Mouse (Mus musculus) c-Kit-negative CD71-positive TER-119-positive erythroid progenitor cells, embryonic 14.5 days (primary cell): Measurements from ENCODE around the gene Kctd10.

ENCODE experiments used
- DNase-seq: peaks from one replicate; pipeline ENCODE4 v3.0.0-alpha.2; 2013; ENCODE audit warnings: low read depth, low spot score

Kctd10 gene

GRCm38 (mm10) chr5:114380209-114381012 lies at the start of gene Kctd10, which contains the start of gene Ube3b:
Gene Kctd10 (minus strand): TSS chr5:114380508.
Gene Ube3b (plus strand): TSS chr5:114380607.
- DNase-seq = peak; percentile 87

GRCm38 (mm10) chr5:114429781-114430180 lies 49.5 kb upstream of the Kctd10 start:
- DNase-seq = no peak

- no peak for DNase-seq
These were observed 48.3 kb upstream of the Kctd10 start for GRCm38 (mm10) chr5:114428621-114429020.

DNA sequence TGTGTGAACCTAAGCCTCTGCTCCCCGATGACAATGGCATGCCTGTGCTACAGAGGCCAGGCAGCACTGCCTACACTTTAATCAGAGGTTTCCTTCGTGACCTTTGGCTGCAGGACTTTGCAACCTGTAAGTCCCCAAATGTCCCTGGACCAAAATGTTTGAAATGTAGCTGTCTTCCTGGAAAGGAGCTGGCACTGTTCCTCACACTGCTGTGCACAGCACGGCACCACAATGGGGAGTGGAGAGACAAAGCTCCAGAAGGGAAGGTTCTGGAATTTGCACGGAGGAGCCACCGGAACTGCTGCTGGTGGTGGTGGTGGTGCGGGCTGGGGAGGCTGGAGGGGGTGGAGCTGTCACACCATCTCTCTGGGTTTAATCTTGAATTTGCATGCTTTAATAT lies 46.4 kb upstream of the Kctd10 start:
- DNase-seq = no peak

- DNase-seq = no peak
These were observed 43.7 kb upstream of the Kctd10 start for GRCm38 (mm10) chr5:114423961-114424360.

GRCm38 (mm10) chr5:114422591-114422990 lies 42.3 kb upstream of the Kctd10 start:
- no peak for DNase-seq

DNA sequence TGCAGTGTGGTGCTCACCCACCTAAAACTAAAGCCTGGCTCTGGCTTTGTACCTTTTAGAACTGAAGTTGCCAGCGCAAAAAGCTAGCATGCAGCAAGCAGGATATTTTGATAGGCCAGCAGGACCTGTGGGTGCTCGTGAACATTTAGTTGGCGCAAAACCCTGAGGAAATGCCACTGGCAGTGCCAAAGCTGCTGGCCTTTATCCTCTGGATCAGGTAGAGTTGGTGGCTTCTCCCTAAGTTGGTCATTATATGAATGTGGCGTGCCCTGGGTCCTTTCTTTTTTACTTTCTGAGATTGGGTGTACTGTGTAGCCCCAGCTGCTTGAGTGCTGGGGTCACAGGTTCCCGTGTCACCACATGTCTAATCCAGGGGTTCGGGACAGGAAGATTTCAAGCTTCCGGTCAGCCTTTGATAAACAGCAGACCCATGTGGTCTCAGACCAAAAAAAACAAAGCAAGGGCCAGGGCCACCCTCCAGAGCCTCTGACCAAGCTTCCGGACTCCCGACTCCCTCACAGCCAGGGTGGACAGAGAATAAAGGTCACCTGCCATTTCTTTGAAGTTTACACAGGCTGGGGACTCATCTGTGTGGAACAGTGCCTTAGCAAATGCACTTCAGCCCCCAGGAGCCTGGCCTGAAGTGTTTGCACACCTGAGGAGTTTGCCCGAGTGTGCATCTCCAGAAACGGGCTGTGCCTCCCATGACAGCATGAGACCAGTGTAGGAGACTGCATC lies 41.4 kb upstream of the Kctd10 start:
- no peak for DNase-seq

- DNase-seq = no peak
These were observed 38.2 kb upstream of the Kctd10 start for GRCm38 (mm10) chr5:114418541-114418940.

DNA sequence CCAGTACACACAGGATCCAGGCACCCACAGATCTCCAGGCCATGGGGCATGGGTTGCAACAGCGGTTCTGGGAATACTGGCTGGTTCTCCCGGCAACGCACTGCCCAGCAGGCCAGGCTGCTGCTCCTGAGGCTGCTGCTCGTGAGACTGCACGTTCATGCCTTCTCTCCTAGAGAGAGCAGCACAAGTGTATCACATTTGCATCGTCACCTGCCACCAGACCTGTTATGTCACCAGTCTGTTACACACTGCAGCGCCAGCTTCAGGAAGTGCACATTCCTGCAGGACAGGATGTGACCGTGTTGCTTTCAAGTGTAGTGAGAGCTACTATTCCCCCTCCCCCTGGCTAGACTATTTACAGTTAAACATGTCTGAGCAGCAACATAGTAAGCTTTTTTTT lies 36.5 kb upstream of the Kctd10 start:
- DNase-seq = no peak

- no peak for DNase-seq
These were observed 35.3 kb upstream of the Kctd10 start for GRCm38 (mm10) chr5:114415606-114416005.

DNA sequence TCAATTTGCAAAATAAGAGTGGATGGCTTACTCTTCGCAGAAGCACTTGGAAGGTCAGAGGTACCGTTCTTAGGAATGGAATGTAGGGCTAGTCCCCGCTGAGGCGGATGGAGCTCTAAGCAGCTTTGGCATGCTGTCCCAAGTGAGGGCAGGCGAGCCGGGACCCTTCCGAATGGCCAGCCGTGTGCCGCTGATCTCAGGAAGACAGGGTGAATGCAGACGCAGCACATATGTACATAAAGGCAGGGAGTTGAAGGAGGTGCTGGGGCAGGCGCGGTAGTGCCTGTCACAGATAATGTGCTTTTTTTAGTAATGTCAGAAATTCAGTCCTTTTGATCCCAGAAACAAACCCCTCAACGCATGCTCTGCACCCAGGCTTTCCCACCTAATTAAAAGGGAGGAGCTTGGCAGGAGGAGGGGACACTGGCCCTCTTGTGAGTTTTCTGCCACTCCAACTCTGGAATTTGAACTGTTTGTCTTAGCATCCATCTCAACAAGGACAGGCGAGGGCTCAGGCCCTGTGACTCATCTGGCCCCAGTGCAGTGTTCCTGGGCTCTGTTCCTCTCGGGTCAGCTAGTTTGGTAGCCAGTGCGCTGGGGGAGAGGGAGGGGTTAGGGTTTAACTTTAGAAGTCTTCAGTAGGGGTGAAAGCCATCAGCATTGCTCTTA lies 32.9 kb upstream of the Kctd10 start:
- DNase-seq = no peak

GRCm38 (mm10) chr5:114412361-114412998 lies 32.2 kb upstream of the Kctd10 start:
- DNase-seq = no peak

DNA sequence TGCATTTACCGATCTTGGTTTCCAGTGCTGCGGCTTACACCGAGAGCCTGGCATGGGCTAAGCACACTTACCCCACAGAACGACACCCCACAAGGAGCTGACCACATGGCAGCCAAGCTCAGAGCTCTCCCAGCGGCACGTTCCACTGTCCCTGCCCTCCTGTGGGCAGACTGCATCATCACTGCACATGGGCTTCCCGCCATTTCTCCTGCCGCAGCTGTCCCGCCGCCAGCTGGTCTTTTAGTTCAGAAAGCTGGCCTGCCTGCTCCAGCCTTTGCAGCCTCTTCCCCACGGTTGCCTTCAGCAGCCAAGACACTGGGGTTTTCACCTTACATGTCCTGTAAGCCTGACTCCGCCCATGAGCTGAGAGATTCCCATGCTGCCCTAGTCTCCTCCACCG lies 30.1 kb upstream of the Kctd10 start:
- DNase-seq = no peak

DNA sequence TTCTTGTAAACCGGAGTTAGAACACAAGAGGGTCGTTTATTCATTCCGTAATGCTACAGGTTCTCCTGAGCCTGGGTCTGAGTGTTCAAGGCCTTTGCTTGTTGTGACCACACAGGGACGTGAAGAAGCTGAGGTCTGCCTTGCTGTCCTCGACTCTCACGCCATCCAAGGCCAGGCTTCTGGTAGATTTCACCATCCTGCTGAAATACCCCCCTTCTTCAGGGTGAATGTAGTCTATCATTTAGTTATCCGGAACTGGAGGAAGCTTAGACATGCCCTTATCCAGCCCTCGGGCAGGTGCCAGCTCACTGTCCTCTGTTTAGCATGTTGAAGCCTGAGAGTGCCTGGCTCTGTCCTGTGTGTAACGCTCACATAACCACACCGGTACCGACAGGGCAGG lies 28.5 kb upstream of the Kctd10 start:
- no peak for DNase-seq

DNA sequence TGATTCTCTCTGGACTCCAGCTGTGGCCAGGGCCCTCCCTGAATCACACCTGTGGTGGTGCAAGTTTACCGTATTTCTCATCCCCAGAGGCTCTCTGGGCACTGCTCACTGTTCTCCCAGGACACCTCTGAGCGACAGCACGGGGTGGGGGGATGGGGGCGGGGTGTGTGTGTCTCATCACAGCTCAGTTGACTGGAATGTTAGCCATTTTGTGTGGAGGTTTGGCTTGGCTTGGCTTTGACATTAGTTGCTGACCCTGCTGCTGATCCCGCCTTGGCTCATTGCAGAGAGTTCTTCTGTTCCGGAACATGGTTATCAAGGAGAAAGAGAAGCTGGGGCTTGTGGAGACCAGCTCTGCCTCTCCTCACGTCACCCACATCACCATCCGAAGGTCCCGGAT lies 27.5 kb upstream of the Kctd10 start:
- DNase-seq = no peak

- no peak for DNase-seq
These were observed 27.0 kb upstream of the Kctd10 start for GRCm38 (mm10) chr5:114407269-114407668.

DNA sequence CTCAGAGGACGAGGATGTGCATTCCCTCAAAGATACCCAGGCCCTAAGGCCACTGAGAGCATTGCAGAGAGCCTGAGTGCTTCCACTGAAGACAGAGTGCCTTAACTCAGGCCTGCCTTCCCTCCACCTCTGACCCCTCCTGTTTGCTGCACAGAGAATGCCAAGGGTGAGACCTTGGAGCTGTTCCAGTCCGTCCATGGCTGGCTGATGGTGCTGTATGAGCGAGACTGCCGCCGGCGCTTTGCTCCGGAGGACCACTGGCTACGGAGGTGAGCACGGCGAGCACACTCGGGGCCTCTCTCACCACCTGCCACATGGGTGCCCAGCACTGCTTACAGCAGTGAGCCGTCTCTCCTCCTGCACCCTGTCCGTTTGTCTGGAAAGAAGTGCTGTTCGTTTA lies 26.3 kb upstream of the Kctd10 start:
- DNase-seq = no peak

DNA sequence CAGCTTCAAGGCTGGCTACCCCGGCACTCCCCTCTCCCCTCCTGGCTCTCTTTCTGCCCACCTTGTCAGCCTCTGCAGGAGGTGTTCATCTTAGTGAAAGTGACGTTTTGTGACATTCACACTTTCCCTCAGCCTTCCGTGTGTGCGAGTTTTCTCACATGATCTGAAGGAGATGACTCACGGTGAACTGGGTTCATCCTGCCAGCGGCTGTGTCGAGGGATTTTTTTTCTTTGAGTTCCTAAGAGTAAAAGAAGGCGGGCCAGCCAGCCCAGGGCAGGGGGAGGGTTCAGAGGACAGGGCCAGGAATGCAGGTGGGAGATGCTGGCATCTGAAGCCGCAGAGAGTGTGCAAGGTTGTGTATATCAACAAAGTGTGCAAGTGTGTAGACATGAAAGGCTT lies 12.9 kb upstream of the Kctd10 start:
- DNase-seq = no peak

GRCm38 (mm10) chr5:114384448-114384847 lies 4.1 kb upstream of the Kctd10 start:
- DNase-seq = no peak

GRCm38 (mm10) chr5:114383184-114383904 lies 3.0 kb upstream of the Kctd10 start:
- DNase-seq = peak; percentile 35

DNA sequence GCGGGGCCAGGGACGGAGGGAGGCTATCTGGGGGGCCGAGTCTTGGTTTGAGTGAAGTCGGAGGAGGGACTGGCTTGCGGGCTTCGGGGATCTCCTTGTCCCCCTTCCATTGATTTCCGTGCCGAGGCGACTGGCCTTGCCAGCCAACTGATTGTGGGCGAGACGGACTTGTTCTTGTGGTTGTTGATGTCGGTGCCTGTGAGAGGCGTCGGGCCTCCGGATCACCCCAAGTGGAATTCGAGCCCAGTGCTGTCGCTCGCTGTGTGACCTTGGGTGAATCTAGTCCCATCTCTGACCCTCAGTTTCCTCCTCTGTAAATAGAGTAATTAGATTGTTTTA lies 674 bp upstream of the Kctd10 start:
- no peak for DNase-seq
